Mouse (Mus musculus): ENCODE results near the gene Polr3c. TPM values are rescaled to one million over a fixed set of nuclear protein-coding genes. Genes with fewer than 3 reads are reported as not detected.
"Not testable (repeated sequence)": the region's sequence is repeated elsewhere in the genome, so short reads cannot be mapped to it uniquely, and the experiment has no call there.

Polr3c gene
- polyA plus RNA-seq, 1 experiment from 2014 or later = 33.9 TPM

DNA sequence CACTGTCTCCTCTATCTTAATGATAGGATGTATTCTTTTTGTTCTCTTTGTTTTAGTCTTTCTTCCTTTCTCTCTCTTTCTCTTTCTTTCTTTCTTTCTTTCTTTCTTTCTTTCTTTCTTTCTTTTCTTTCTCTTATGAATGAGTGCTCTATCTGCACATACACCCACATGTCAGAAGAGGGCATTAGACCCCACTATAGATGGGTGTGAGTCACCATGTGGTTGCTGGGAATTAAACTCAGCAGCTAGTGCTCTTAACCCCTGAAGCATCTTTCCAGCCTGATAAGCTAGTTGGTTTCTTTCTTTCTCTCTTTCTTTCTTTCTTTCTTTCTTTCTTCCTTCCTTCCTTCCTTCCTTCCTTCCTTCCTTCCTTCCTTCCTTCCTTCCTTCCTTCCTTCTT is 12.9 kb upstream of the Polr3c start:
- not testable (repeated sequence) for H3K36me3 ChIP-seq (ENCODE audit: control insufficient read depth, insufficient read depth); H3K4me3 ChIP-seq (replicated peaks; ENCODE audit: low read length); H3K4me2 ChIP-seq (ENCODE audit: low read length); H3K9me3 ChIP-seq (ENCODE audit: control insufficient read depth, low read length); ATAC-seq; H3K27me3 ChIP-seq (replicated peaks; ENCODE audit: control insufficient read depth, insufficient read depth, low read length); H3K9ac ChIP-seq (replicated peaks; ENCODE audit: low read depth, low read length); H3K27ac ChIP-seq (ENCODE audit: low read length); H3K4me1 ChIP-seq (replicated peaks; ENCODE audit: control insufficient read depth, insufficient read depth, low read length)

DNA sequence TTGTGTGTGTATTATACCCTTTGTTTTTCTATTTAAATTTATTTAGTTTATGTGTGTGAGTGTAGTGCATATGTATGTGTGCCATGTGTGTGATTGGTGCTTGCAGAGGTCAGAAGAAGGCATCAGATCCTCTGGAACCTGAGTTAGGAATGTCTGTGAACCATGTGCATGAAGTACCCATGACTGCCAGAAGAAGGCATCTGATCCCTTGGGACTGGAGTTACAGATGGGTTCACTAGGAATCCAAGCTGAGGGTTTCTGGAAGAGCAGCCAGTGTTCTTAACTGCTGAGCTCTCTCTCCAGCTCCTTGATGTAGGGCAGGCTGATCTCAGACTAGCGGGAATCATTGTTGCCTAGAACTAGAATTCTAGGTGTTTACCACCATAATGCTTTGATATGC is 10.6 kb upstream of the Polr3c start:
- Histone ChIP-seq H3K4me1 (replicated peaks; ENCODE audit: control insufficient read depth, insufficient read depth, low read length) (0 out of 2 replicates have a peak, but pooled peaks cover 2% of the 10 kb centered on the region), H3K27ac (ENCODE audit: low read length) (no peak overlapping the region), H3K4me2 (ENCODE audit: low read length) (no peak overlapping the region), H3K36me3 (ENCODE audit: control insufficient read depth, insufficient read depth) (no peaks in the 10 kb centered on the region), H3K9me3 (ENCODE audit: control insufficient read depth, low read length) (no peaks in the 10 kb centered on the region), H3K27me3 (replicated peaks; ENCODE audit: control insufficient read depth, insufficient read depth, low read length) (no peaks in the 10 kb centered on the region), H3K4me3 (replicated peaks; ENCODE audit: low read length) (no peak overlapping the region), H3K9ac (replicated peaks; ENCODE audit: low read depth, low read length) (no peak overlapping the region)
- no peak for ATAC-seq
- 97% methylated on average over 1 of the region's 1 CpGs for WGBS

DNA sequence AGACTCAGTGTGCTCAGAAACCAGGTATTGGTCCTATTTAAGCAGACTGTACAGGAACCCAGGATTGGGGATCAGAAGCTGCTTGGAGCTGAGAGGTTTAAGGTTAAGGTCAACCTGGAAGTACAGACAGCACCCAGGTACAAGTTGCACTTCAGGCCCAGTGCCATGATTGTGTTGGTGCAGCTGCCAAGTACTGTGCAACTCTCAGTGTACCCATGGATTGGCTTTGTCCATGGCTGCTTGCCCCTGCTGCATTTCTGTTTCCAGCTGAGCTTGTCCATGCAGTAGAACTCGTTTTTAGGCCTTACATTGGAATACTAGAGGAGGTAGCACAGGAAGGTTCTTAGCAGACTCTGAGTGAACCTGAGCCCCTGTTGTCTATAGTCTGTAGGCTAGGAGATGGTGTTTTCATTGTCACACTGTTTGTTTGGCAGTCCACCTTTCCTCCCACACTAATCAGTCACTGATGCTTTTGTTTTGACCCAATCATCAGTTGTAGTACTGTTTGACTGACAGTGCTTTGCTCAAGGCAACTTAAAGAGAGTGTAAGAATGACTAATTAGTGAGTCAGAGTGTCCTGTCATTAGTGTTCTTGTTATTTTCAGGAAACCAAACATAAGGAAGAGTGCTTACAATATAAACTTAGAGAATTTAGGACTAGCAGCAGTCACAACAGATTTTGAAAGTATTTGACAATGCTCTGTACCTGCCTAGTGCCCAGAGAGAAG is 9.7 kb upstream of the Polr3c start:
- WGBS = 37% methylated on average over 1 of the region's 1 CpGs
- Histone ChIP-seq H3K4me3 (replicated peaks; ENCODE audit: low read length) (no peak overlapping the region), H3K4me1 (replicated peaks; ENCODE audit: control insufficient read depth, insufficient read depth, low read length) (0 out of 2 replicates have a peak, but pooled peaks cover 2% of the 10 kb centered on the region), H3K27me3 (replicated peaks; ENCODE audit: control insufficient read depth, insufficient read depth, low read length) (no peaks in the 10 kb centered on the region), H3K36me3 (ENCODE audit: control insufficient read depth, insufficient read depth) (no peaks in the 10 kb centered on the region), H3K9me3 (ENCODE audit: control insufficient read depth, low read length) (no peaks in the 10 kb centered on the region), H3K27ac (ENCODE audit: low read length) (no peak overlapping the region), H3K9ac (replicated peaks; ENCODE audit: low read depth, low read length) (no peak overlapping the region), H3K4me2 (ENCODE audit: low read length) (no peak overlapping the region)
- no peak for ATAC-seq

DNA sequence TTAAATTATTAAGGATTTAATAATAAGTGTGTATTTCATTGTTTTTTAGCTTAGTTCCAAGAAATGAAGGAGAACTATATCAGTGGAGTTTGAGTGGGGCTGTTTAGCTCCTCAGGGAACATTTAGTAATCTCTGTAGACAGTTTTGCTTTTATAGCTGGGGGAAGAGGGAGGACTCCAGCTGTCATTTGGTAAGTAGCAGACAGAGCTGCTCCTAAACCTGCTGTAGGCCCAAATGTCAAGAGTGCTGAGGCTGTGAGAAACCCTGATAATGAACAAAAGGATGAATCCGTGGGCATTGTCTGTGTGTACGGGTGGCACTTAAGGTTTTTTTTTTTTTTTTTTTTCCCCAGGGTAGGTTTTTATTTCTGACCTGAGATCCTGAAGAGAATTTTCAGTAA is 7.8 kb upstream of the Polr3c start:
- Histone ChIP-seq H3K4me2 (ENCODE audit: low read length) (no peak overlapping the region), H3K9me3 (ENCODE audit: control insufficient read depth, low read length) (no peaks in the 10 kb centered on the region), H3K27ac (ENCODE audit: low read length) (no peak overlapping the region), H3K9ac (replicated peaks; ENCODE audit: low read depth, low read length) (no peak overlapping the region), H3K4me1 (replicated peaks; ENCODE audit: control insufficient read depth, insufficient read depth, low read length) (peaks cover 5% of the 10 kb centered on the region; the same call in 1 of the 2 replicates), H3K36me3 (ENCODE audit: control insufficient read depth, insufficient read depth) (no peaks in the 10 kb centered on the region), H3K4me3 (replicated peaks; ENCODE audit: low read length) (no peak overlapping the region), H3K27me3 (replicated peaks; ENCODE audit: control insufficient read depth, insufficient read depth, low read length) (no peaks in the 10 kb centered on the region)
- WGBS = 93% methylated on average over 2 of the region's 2 CpGs
- no peak for ATAC-seq

DNA sequence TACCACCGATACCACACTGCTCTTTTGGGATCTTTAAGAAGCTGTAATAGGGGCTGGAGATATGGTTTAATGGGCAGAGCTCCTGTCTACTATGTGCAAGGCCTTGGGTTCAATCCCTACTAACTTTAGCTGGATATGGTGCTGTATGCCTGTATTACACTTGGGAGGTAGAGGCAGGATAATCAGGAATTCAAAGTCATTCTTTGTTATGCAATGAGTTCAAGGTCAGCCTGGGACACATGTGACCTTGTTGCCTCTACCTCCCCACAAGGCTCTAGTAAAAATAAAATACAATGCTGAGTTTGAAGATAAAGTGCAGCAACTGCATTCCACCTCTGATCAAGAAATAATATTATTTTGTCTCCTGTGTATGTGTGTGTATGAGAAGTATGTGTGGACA is 6.6 kb upstream of the Polr3c start:
- Histone ChIP-seq H3K9ac (replicated peaks; ENCODE audit: low read depth, low read length) (no peak overlapping the region), H3K27me3 (replicated peaks; ENCODE audit: control insufficient read depth, insufficient read depth, low read length) (no peaks in the 10 kb centered on the region), H3K36me3 (ENCODE audit: control insufficient read depth, insufficient read depth) (no peaks in the 10 kb centered on the region), H3K4me3 (replicated peaks; ENCODE audit: low read length) (no peak overlapping the region), H3K4me1 (replicated peaks; ENCODE audit: control insufficient read depth, insufficient read depth, low read length) (peaks cover 7% of the 10 kb centered on the region), H3K4me2 (ENCODE audit: low read length) (no peak overlapping the region), H3K27ac (ENCODE audit: low read length) (no peak overlapping the region), H3K9me3 (ENCODE audit: control insufficient read depth, low read length) (no peaks in the 10 kb centered on the region)
- ATAC-seq = no peak
- WGBS = 89% methylated on average over 1 of the region's 1 CpGs

DNA sequence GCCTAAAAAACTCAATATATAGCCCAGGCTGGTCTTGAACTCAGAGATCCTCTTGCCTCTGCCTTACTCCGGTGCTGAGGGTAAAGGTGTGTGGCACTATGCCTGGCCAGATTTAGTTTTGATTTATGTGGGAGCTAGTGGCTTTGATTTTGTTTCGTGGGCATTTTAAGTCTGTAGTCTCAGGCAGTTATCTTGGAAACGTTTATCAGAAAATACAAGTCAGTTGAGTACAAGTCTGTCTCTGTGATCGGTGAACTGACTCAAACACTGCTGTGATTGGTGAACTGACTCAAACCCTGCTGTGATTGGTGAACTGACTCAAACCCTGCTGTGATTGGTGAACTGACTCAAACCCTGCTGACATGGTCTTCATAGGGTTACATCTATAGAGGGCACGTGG is 3.4 kb upstream of the Polr3c start:
- Histone ChIP-seq H3K4me3 (replicated peaks; ENCODE audit: low read length) (no peak overlapping the region), H3K4me1 (replicated peaks; ENCODE audit: control insufficient read depth, insufficient read depth, low read length) (peaks cover 17% of the 10 kb centered on the region), H3K27me3 (replicated peaks; ENCODE audit: control insufficient read depth, insufficient read depth, low read length) (no peaks in the 10 kb centered on the region), H3K36me3 (ENCODE audit: control insufficient read depth, insufficient read depth) (no peaks in the 10 kb centered on the region), H3K27ac (ENCODE audit: low read length) (no peak overlapping the region), H3K4me2 (ENCODE audit: low read length) (no peak overlapping the region), H3K9ac (replicated peaks; ENCODE audit: low read depth, low read length) (no peak overlapping the region), H3K9me3 (ENCODE audit: control insufficient read depth, low read length) (no peaks in the 10 kb centered on the region)
- 81% methylated on average over 5 of the region's 5 CpGs for WGBS
- ATAC-seq = no peak

DNA sequence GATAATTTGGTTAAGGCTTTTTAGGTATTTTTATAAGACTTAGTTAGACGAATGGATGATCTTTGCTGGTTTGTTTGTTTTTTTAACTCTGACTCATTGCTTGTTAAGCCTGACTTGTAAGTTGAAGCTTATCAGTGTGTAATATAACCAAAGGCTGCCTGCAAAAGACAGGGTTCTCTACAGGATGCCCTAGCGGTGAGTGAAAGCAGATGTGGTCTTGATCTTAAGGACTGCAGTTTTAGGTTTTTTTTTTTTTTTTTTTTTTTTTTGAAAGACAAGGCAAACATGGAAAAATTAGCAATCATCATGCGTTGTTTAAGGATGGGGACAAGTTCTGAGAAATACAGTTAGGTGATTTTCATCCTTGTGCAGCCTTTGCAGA is 2.0 kb upstream of the Polr3c start:
- ATAC-seq = no peak
- H3K4me1 ChIP-seq (replicated peaks; ENCODE audit: control insufficient read depth, insufficient read depth, low read length) = peaks cover 17% of the 10 kb centered on the region
- H3K9ac ChIP-seq (replicated peaks; ENCODE audit: low read depth, low read length) = no peak overlapping the region
- no peak overlapping the region for H3K27ac ChIP-seq (ENCODE audit: low read length)
- no peaks in the 10 kb centered on the region for H3K27me3 ChIP-seq (replicated peaks; ENCODE audit: control insufficient read depth, insufficient read depth, low read length)
- no peaks in the 10 kb centered on the region for H3K9me3 ChIP-seq (ENCODE audit: control insufficient read depth, low read length)
- H3K36me3 ChIP-seq (ENCODE audit: control insufficient read depth, insufficient read depth) = no peaks in the 10 kb centered on the region
- no peak overlapping the region for H3K4me3 ChIP-seq (replicated peaks; ENCODE audit: low read length)
- H3K4me2 ChIP-seq (ENCODE audit: low read length) = no peak overlapping the region
- WGBS = 75% methylated on average over 3 of the region's 3 CpGs

DNA sequence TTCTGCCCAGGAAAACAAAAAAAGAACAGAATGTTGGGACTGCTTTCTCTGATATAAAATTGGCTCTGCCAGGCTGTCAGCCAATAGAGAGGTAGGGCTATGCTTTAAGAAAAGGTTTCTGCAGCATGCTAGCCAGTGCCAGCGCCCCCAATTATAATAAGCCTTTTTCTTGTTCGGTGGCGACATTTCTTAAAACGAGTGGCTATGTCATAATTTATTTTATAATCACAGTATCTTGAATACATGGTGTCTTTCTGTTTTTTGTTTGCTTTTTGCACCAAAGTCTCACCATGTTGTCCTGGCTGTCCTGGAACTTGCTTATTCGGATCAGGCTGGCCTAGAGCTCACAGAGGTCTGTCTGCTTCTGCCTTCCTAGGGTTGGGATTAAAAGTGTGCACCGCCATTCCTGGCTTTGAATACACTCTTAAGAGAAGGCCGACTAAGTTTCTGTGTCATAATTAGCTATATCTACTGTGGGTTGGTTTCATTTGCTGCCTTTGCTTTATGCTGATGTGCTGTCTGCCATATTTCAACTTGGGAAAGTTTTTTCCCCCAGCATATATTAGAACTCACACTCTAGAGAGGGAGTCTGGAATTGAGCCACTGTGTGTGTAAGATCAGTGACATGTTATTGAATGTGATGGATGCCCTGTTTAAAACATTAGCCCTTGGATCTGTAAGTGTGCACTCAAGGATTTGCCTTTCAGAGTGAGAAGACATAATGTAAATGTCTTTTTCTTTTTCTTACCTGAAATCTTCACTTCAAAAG is 1.4 kb upstream of the Polr3c start:
- H3K36me3 ChIP-seq (ENCODE audit: control insufficient read depth, insufficient read depth) = no peaks in the 10 kb centered on the region
- peak overlapping the region; percentile 98 for H3K4me3 ChIP-seq (replicated peaks; ENCODE audit: low read length)
- peaks cover 17% of the 10 kb centered on the region for H3K4me1 ChIP-seq (replicated peaks; ENCODE audit: control insufficient read depth, insufficient read depth, low read length)
- ATAC-seq = no peak
- 20% methylated on average over 7 of the region's 7 CpGs for WGBS
- H3K27me3 ChIP-seq (replicated peaks; ENCODE audit: control insufficient read depth, insufficient read depth, low read length) = no peaks in the 10 kb centered on the region
- no peaks in the 10 kb centered on the region for H3K9me3 ChIP-seq (ENCODE audit: control insufficient read depth, low read length)
- H3K9ac ChIP-seq (replicated peaks; ENCODE audit: low read depth, low read length) = peak overlapping the region; percentile 87; the same call in 1 of the 2 replicates
- peak overlapping the region; percentile 78 for H3K4me2 ChIP-seq (ENCODE audit: low read length)
- H3K27ac ChIP-seq (ENCODE audit: low read length) = no peak overlapping the region

DNA sequence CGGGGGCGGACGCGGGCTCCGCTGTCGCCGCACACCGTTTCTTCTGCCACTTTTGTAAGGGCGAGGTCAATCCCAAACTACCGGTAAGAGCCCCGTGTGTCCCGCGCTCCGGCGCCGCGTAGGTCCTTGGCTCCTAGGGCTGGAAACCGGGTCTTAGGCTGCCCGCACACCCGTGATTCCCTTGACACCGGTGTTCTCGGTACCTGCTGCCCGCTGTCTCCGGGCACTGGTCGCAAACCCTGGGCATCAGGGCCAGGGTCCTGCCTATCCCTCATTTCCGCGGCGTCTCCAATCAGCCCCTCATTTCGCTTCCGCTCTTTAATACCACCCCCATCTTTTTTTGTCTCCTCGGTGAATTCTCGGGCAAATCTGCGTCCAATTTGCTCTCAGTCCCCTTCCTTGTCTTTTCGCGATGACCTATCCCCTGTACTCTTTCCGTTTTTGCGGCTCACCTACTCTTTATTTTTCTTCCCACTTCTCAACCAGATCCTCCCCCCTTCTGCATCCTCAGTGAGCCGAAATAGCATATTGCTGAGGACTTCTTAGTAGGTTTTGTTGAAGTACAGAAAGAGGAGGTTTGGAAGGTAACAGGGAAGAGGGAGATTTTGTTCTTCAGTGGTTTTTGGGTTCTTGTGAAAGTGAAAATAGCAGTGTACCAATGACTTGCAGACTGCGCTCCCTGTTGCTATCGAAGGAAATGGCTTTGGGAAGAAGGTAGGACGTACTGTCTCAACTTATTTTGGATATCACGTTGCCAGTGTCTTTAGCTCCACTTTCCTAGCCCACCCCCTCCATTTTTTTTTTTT is 603 bp upstream of the Polr3c start:
- H3K36me3 ChIP-seq (ENCODE audit: control insufficient read depth, insufficient read depth) = 0 out of 2 replicates have a peak, but pooled peaks cover 4% of the 10 kb centered on the region
- H3K9me3 ChIP-seq (ENCODE audit: control insufficient read depth, low read length) = no peaks in the 10 kb centered on the region
- H3K27me3 ChIP-seq (replicated peaks; ENCODE audit: control insufficient read depth, insufficient read depth, low read length) = no peaks in the 10 kb centered on the region
- ATAC-seq = peak; percentile 45
- H3K4me1 ChIP-seq (replicated peaks; ENCODE audit: control insufficient read depth, insufficient read depth, low read length) = peaks cover 17% of the 10 kb centered on the region
- peak overlapping the region; percentile 87 for H3K9ac ChIP-seq (replicated peaks; ENCODE audit: low read depth, low read length)
- WGBS = under 1% methylated on average over 42 of the region's 42 CpGs
- H3K4me2 ChIP-seq (ENCODE audit: low read length) = peak overlapping the region; percentile 78
- peak overlapping the region; percentile 75 for H3K27ac ChIP-seq (ENCODE audit: low read length)
- peak overlapping the region; percentile 98 for H3K4me3 ChIP-seq (replicated peaks; ENCODE audit: low read length)

Data from forebrain, embryonic 16.5 days (tissue).